Mouse (Mus musculus) cerebellum, adult 2 months (tissue): ENCODE data around the gene Sacs.

ENCODE experiments used
- CTCF ChIP-seq: fragments of 200-500 bp; IDR thresholded peaks from 2 replicates; pipeline ENCODE4 v1.5.1; 2011; ENCODE audit warnings: low read depth, mild to moderate bottlenecking, control low read depth, low read length, moderate library complexity, borderline replicate concordance; ENCODE audit not compliant: insufficient read depth
- POLR2A ChIP-seq: fragments of 200-500 bp; IDR thresholded peaks from 2 replicates; pipeline ENCODE4 v1.6.1; 2011; ENCODE audit warnings: low read length, control low read depth, borderline replicate concordance; ENCODE audit not compliant: insufficient read depth

GRCm38 (mm10) chr14:61235846-61236474 lies 97.7 kb downstream of the Sacs start:
- TF ChIP-seq CTCF (no peak), POLR2A (no peak)
